Mouse (Mus musculus): ENCODE measurements around the gene Agtrap.
A peak's percentile ranks its signal among the peaks of the same experiment; 100 is the strongest.
"Not testable (repeated sequence)": the region's sequence is repeated elsewhere in the genome, so short reads cannot be mapped to it uniquely, and the experiment has no call there.

Gene Agtrap

GRCm38 (mm10) chr4:148044113-148044512 is 43.7 kb downstream of the Agtrap start:
- no peak for DNase-seq

GRCm38 (mm10) chr4:148043327-148043726 is 44.5 kb downstream of the Agtrap start:
- not testable (repeated sequence) for DNase-seq

- DNase-seq = no peak
These were observed 46.1 kb downstream of the Agtrap start for GRCm38 (mm10) chr4:148041611-148042191.

- peak; percentile 66 for DNase-seq
These were observed 46.8 kb downstream of the Agtrap start for GRCm38 (mm10) chr4:148040933-148041610.

GRCm38 (mm10) chr4:148040029-148040830 is 47.6 kb downstream of the Agtrap start:
- no peak for DNase-seq

GRCm38 (mm10) chr4:148039254-148040028 is 48.4 kb downstream of the Agtrap start:
- DNase-seq = peak; percentile 45

GRCm38 (mm10) chr4:148038600-148039253 is 49.1 kb downstream of the Agtrap start, which contains the start of the genes Clcn6 and Mthfr:
Gene Clcn6 (minus strand): TSS chr4:148038821.
Gene Mthfr (plus strand): TSS chr4:148039077.
- DNase-seq = peak; percentile 100

- no peak for DNase-seq
These were observed 49.7 kb downstream of the Agtrap start for GRCm38 (mm10) chr4:148038079-148038599.

- DNase-seq = no peak
These were observed 52.4 kb downstream of the Agtrap start for GRCm38 (mm10) chr4:148035440-148035839.

GRCm38 (mm10) chr4:148033858-148034410 is 53.9 kb downstream of the Agtrap start:
- DNase-seq = no peak

- no peak for DNase-seq
These were observed 57.3 kb downstream of the Agtrap start for GRCm38 (mm10) chr4:148030506-148030905.

GRCm38 (mm10) chr4:148029297-148029696 is 58.5 kb downstream of the Agtrap start:
- DNase-seq = no peak

Data from layer of hippocampus, adult 9-11 months (tissue).